8 mouse cellular contexts compared by ENCODE assay signal in the genomic region with DNA sequence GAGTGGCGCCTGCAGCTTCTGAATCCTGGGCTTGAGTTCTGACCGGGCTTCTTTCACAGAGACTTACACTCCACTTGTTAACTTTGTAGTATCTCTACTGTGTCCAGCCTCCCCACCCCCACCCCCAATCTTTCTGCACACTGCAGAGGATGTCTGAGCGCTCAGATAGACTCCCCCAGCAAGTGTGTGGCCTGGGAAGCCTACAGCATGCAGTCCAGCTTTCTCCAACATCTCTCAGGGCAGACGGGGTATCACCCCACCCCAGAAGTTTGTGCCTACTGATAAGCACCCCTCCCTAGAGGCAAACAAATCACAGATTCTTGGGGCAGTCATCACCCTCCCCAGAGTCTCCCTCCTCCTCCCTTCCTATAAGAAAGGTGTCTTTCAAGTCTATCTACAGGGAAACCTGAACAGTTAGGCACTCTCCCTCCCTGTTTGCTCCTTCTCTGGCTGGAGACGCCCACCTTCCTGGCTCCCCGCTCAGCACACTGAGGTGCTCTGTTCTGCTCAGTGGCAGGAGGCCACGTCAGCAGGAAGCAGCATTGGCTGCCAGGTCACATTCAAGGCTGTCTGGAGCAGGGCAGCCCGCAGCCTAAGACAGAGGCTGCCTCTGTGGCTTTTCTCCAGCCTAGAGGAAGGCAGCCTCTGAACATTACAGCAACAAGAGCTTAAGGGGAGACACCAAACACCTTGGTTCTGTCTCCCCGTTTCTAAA.
DNase-seq lines count a peak whose midpoint lies in the region; ATAC-seq lines count a peak whose summit lies in the region.

No protein-coding gene starts in this region.

- H3K36me3 ChIP-seq in embryonic facial prominence, embryonic 11.5 days (replicated peaks; ENCODE audit: control insufficient read depth, insufficient read depth, low read depth, low read length) = no peaks in the 10 kb centered on the region
- H3K36me3 ChIP-seq in heart, embryonic 12.5 days = no peaks in the 10 kb centered on the region
- H3K36me3 ChIP-seq in liver, embryonic 16.5 days (ENCODE audit: control insufficient read depth, insufficient read depth) = no peaks in the 10 kb centered on the region

- H3K9ac ChIP-seq in embryonic facial prominence, embryonic 11.5 days (replicated peaks; ENCODE audit: low read length) = no peak overlapping the region
- peak overlapping the region; percentile 61 for H3K9ac ChIP-seq in heart, embryonic 12.5 days
- H3K9ac ChIP-seq in liver, embryonic 16.5 days (ENCODE audit: low read depth, low read length) = no peak overlapping the region

- DNase-seq in left cerebral cortex, postnatal 10 days (ENCODE audit: extremely low spot score in 1 of 2, low spot score in 2 of 2) = peak; percentile 40 to 79
- no peak for DNase-seq in left cerebral cortex, postnatal 36 days (ENCODE audit: low spot score in 2 of 2)
- peak; percentile 50 for DNase-seq in embryonic facial prominence, embryonic 11.5 days (ENCODE audit: low spot score)
- DNase-seq in kidney, adult 9 months = peak; percentile 56
- DNase-seq in right cerebral cortex, adult 18-20 months = peak; percentile 44
- no peak for DNase-seq in spleen, adult 18-20 months

- H3K4me2 ChIP-seq in embryonic facial prominence, embryonic 11.5 days (ENCODE audit: low read depth, low read length) = no peak overlapping the region
- H3K4me2 ChIP-seq in heart, embryonic 12.5 days = peak overlapping the region; percentile 41
- H3K4me2 ChIP-seq in liver, embryonic 16.5 days (ENCODE audit: low read depth, low read length) = no peak overlapping the region

- intact Hi-C loops in left cerebral cortex, postnatal 10 days (cut with DNase I) = no loop called here
- intact Hi-C loops in left cerebral cortex, postnatal 36 days (cut with DNase I) = no loop called here

- no peaks in the 10 kb centered on the region for H3K27me3 ChIP-seq in embryonic facial prominence, embryonic 11.5 days (ENCODE audit: control insufficient read depth, insufficient read depth, low read length)
- no peaks in the 10 kb centered on the region for H3K27me3 ChIP-seq in heart, embryonic 12.5 days (replicated peaks)
- no peaks in the 10 kb centered on the region for H3K27me3 ChIP-seq in liver, embryonic 16.5 days (ENCODE audit: control insufficient read depth, insufficient read depth, low read depth, low read length)

- no peak overlapping the region; the same call in 1 of the 2 replicates for H3K27ac ChIP-seq in embryonic facial prominence, embryonic 11.5 days (replicated peaks; ENCODE audit: low read depth, low read length)
- peak overlapping the region; percentile 90 for H3K27ac ChIP-seq in heart, embryonic 12.5 days (ENCODE audit: poor library complexity, severe bottlenecking)
- H3K27ac ChIP-seq in liver, embryonic 16.5 days (ENCODE audit: low read length) = no peak overlapping the region

- peak; percentile 73; the same call in 1 of the 2 replicates for ATAC-seq in embryonic facial prominence, embryonic 11.5 days (replicated peaks; ENCODE audit: insufficient number of reproducible peaks, low FRiP score, low TSS enrichment, low read depth)
- ATAC-seq in heart, embryonic 12.5 days (ENCODE audit: insufficient number of reproducible peaks, low FRiP score) = peak; percentile 86
- peak; percentile 37 for ATAC-seq in liver, embryonic 16.5 days (ENCODE audit: low read depth)

- 48% methylated on average over 9 of the region's 9 CpGs for WGBS in embryonic facial prominence, embryonic 11.5 days
- WGBS in heart, embryonic 12.5 days = 13% methylated on average over 9 of the region's 9 CpGs
- 17% methylated on average over 9 of the region's 9 CpGs for WGBS in liver, embryonic 16.5 days (ENCODE audit: insufficient replicate concordance)

- H3K4me1 ChIP-seq in embryonic facial prominence, embryonic 11.5 days (ENCODE audit: control insufficient read depth, insufficient read depth, low read length) = peaks cover 6% of the 10 kb centered on the region
- H3K4me1 ChIP-seq in heart, embryonic 12.5 days (replicated peaks) = peaks cover 48% of the 10 kb centered on the region
- peaks cover 11% of the 10 kb centered on the region for H3K4me1 ChIP-seq in liver, embryonic 16.5 days (ENCODE audit: control insufficient read depth, low read depth, low read length)

- no peaks in the 10 kb centered on the region for H3K9me3 ChIP-seq in embryonic facial prominence, embryonic 11.5 days (replicated peaks; ENCODE audit: control insufficient read depth, low read length)
- H3K9me3 ChIP-seq in heart, embryonic 12.5 days (replicated peaks) = no peaks in the 10 kb centered on the region
- no peaks in the 10 kb centered on the region for H3K9me3 ChIP-seq in liver, embryonic 16.5 days (replicated peaks; ENCODE audit: control insufficient read depth, low read length)

- no peak overlapping the region for H3K4me3 ChIP-seq in embryonic facial prominence, embryonic 11.5 days (ENCODE audit: low read depth, low read length)
- no peak overlapping the region for H3K4me3 ChIP-seq in heart, embryonic 12.5 days
- no peak overlapping the region for H3K4me3 ChIP-seq in liver, embryonic 16.5 days (ENCODE audit: low read depth, low read length)

Comparison
In these comparisons a context has a peak if more than half of its experiments do, and no peak if none do; other contexts are left out.
1. DNase-seq: peak in left cerebral cortex, postnatal 10 days (2 of 2), embryonic facial prominence, embryonic 11.5 days (single experiment), kidney, adult 9 months (single experiment) and right cerebral cortex, adult 18-20 months (single experiment); none in left cerebral cortex, postnatal 36 days (0 of 2) and spleen, adult 18-20 months (0 of 2).
2. Peak in every context shown above with its lines, with median percentiles within 50 percentile points of each other: ATAC-seq.